25 mouse cellular contexts compared by ENCODE assay signal in the genomic region with DNA sequence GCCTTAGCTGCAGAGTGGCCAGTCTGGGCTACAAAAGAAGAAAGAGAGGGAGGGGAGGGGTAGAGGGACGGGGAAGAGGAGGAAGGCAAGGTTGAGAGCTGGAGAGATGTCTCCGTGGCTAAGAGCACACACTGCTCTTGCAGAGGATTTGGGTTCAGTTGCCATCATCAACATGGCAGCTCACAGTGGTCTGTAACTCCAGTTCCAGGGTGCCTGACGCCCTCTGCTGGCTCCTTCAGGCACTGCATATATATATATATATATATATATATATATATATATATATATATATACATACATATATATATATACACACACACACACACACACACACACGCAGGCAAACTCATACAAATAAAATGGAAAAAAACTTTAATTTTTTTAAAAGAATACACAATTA. TPM values are rescaled to one million over a fixed set of nuclear protein-coding genes. Genes with fewer than 3 reads are reported as not detected.
DNase-seq lines count a peak whose midpoint lies in the region; ATAC-seq and TF ChIP-seq lines count a peak whose summit lies in the region.
"Had no signal": no experiment of that assay in that cellular context is flagged by ENCODE, and none has a peak within 500 bp of the region (broad histone marks: within the 10 kb centered on the region; RNA-seq: fewer than 3 reads in every experiment).

No protein-coding gene starts in this region.

- H3K27me3 ChIP-seq in liver, embryonic 12.5 days (replicated peaks) = no peaks in the 10 kb centered on the region
- no peaks in the 10 kb centered on the region for H3K27me3 ChIP-seq in liver, postnatal 0 days (ENCODE audit: insufficient read depth, low read length)
- H3K27me3 ChIP-seq: embryonic facial prominence, embryonic 15.5 days; midbrain, embryonic 15.5 days; neural tube, embryonic 13.5 days; Patski had no signal

- ATAC-seq in liver, embryonic 12.5 days = no peak
- no peak for ATAC-seq in liver, postnatal 0 days
- ATAC-seq: forebrain, embryonic 14.5 days; midbrain, embryonic 15.5 days; Patski had no signal

- H3K9me3 ChIP-seq in liver, embryonic 12.5 days (replicated peaks) = no peaks in the 10 kb centered on the region
- no peaks in the 10 kb centered on the region for H3K9me3 ChIP-seq in liver, postnatal 0 days (ENCODE audit: low read length)
- H3K9me3 ChIP-seq: embryonic facial prominence, embryonic 15.5 days had no signal

- no peak overlapping the region for H3K27ac ChIP-seq in liver, embryonic 12.5 days
- H3K27ac ChIP-seq in liver, postnatal 0 days (ENCODE audit: low read depth) = no peak overlapping the region
- H3K27ac ChIP-seq: embryonic facial prominence, embryonic 15.5 days; hindbrain, embryonic 10.5 days; layer of hippocampus, adult 2 months; macrophage; midbrain, embryonic 15.5 days; neural tube, embryonic 13.5 days; stomach, postnatal 0 days had no signal

- TF ChIP-seq EP300 in liver, postnatal 0 days (IDR thresholded peaks at IDR 0.05; ENCODE audit: low read depth) = no peak

- no peak overlapping the region for H3K9ac ChIP-seq in liver, embryonic 12.5 days
- no peak overlapping the region for H3K9ac ChIP-seq in liver, postnatal 0 days (replicated peaks)
- H3K9ac ChIP-seq: embryonic facial prominence, embryonic 15.5 days; midbrain, embryonic 15.5 days; neural tube, embryonic 13.5 days had no signal

- H3K4me1 ChIP-seq in liver, embryonic 12.5 days = peaks cover 16% of the 10 kb centered on the region
- peaks cover 3% of the 10 kb centered on the region; the same call in 1 of the 2 replicates for H3K4me1 ChIP-seq in liver, postnatal 0 days (ENCODE audit: insufficient read depth)

- H3K4me3 ChIP-seq in liver, embryonic 12.5 days = no peak overlapping the region
- no peak overlapping the region for H3K4me3 ChIP-seq in liver, postnatal 0 days (ENCODE audit: low read depth, low read length)
- H3K4me3 ChIP-seq: embryonic facial prominence, embryonic 15.5 days; hindbrain, embryonic 10.5 days; layer of hippocampus, adult 2 months; midbrain, embryonic 15.5 days; neural tube, embryonic 13.5 days had no signal

- peak; percentile 44 for TF ChIP-seq CTCF in liver, postnatal 0 days (IDR thresholded peaks at IDR 0.05; ENCODE audit: low read depth)

- no peaks in the 10 kb centered on the region for H3K36me3 ChIP-seq in liver, embryonic 12.5 days
- no peaks in the 10 kb centered on the region for H3K36me3 ChIP-seq in liver, postnatal 0 days (replicated peaks; ENCODE audit: insufficient read depth, low read length)
- H3K36me3 ChIP-seq: embryonic facial prominence, embryonic 15.5 days; hindbrain, embryonic 10.5 days; midbrain, embryonic 15.5 days; neural tube, embryonic 13.5 days had no signal

- no peak overlapping the region for H3K4me2 ChIP-seq in liver, embryonic 12.5 days
- H3K4me2 ChIP-seq in liver, postnatal 0 days (ENCODE audit: low read depth, low read length) = no peak overlapping the region
- H3K4me2 ChIP-seq: embryonic facial prominence, embryonic 15.5 days; heart, embryonic 11.5 days; midbrain, embryonic 15.5 days; neural tube, embryonic 13.5 days had no signal

- peak; percentile 42 for DNase-seq in liver
- peak; percentile 45 for DNase-seq in ES-CJ7 (ENCODE audit: low read depth, low spot score)
- peak; percentile 61 for DNase-seq in R1 (ENCODE audit: low read depth, low spot score)
- no peak for DNase-seq in liver, postnatal 0 days
- DNase-seq in right cerebral cortex, postnatal 25 days = no peak
- DNase-seq in embryo, embryonic 10.5 days (ENCODE audit: low spot score) = no peak
- DNase-seq: adrenal gland, postnatal 10 days; cerebellum, adult 9-10 months; heart, adult 11 months had no signal

- WGBS in liver, embryonic 12.5 days (ENCODE audit: insufficient replicate concordance) = 80% methylated on average over 4 of the region's 4 CpGs
- 73% methylated on average over 4 of the region's 4 CpGs for WGBS in liver, postnatal 0 days (ENCODE audit: insufficient replicate concordance)

RNA-seq across cellular contexts. Expression of gene Katnal1, which starts 18.3 kb away (rescaled TPM):
- 18.3 and 18.9 TPM in 2 replicates for polyA plus RNA-seq in liver, embryonic 12.5 days (2016; fragmentation: Nextera tagmentation; extraction: Ambion mirVana)
- polyA plus RNA-seq in liver, postnatal 0 days (2015; fragmentation: Nextera tagmentation; extraction: Ambion mirVana) = 4.3 and 4.8 TPM in 2 replicates

RNA-seq across cellular contexts. Expression of gene Gm42791, which starts 47.5 kb away (rescaled TPM):
- polyA plus RNA-seq in liver, embryonic 12.5 days (2016; fragmentation: Nextera tagmentation; extraction: Ambion mirVana) = 0.51 and 1.7 TPM in 2 replicates
- polyA plus RNA-seq in liver, postnatal 0 days (2015; fragmentation: Nextera tagmentation; extraction: Ambion mirVana) = 0.42 TPM in 1 of 2 replicates, not detected in the other
- polyA plus RNA-seq: activated CD4-positive, CD25-positive, alpha-beta regulatory T cell, adult 4 months; C2C12; forebrain, embryonic 14.5 days; heart, embryonic 11.5 days; kidney, adult 2 months; limb, embryonic 14.5 days; Patski; urinary bladder, adult 2 months had no signal

Comparison
In these comparisons a context has a peak if more than half of its experiments do, and no peak if none do; other contexts are left out.
1. DNase-seq: peak in liver (single experiment), ES-CJ7 (single experiment) and R1 (single experiment); none in liver, postnatal 0 days (single experiment), right cerebral cortex, postnatal 25 days (single experiment) and embryo, embryonic 10.5 days (single experiment).